Mouse (Mus musculus): ENCODE results near the gene Clasp2. TPM values are rescaled to one million over a fixed set of nuclear protein-coding genes. Genes with fewer than 3 reads are reported as not detected.
A peak's percentile ranks its signal among the peaks of the same experiment; 100 is the strongest.

The Clasp2 gene
- total RNA-seq, 2 experiments from 2014 or later = 36.9 to 44.7 TPM

DNA sequence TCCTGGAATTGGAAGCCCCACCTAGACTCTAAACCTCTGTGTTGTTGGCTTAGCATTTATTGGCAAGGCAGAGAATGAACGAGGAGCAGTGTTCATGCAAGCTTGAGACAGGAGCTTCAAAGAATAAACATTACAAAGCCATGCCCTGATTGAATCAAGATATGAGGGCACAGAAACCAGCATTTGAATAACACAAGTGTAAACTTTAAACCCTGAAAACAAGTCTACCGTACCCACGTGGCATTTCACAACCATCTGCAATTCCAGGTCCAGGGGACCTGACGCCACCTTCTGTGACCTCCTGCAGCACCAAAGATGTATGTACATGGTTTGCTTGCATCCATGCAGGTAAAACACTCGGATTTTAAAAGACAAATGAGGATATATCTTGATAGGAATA is 181.4 kb downstream of the Clasp2 start:
- ATAC-seq (replicated peaks; ENCODE audit: poor library complexity, severe bottlenecking) = no peak

DNA sequence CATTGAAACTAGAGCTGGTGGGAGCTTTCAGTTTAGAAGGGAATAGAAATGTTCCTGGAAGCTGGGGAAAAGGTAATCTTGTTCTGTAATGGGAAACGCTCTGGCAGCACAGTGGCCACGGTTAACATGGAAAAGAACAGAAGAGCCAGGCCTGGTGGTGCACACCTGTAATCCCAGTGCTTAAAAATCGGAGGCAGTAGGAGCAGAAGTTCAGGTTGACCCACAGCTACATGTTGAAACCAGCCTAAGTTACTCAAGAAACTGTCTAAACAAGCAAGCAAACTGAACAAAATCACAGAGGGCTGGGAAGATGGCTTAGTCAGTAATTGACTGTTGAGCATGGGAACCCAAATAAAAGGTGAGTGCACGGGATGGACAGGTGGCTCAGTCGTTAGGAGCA is 183.6 kb downstream of the Clasp2 start:
- ATAC-seq (replicated peaks; ENCODE audit: poor library complexity, severe bottlenecking) = no peak

DNA sequence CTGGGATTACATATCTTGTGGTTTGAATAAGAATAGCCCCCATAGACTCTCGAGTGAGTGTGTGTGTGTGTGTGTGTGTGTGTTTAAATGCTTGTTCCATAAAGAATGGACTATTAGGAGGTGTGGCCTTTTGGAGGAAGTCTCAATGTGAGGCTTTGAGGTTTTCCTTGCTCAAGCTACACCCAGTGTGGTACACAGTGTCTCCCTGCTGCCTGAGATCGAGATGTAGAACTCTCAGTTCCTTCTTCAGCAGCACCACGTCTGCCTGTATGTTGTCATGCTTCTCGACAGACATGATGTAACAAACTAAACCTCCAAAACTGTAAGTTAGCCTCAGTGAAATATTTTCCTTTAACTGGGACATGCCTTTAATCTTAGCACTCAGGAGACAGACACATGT is 187.3 kb downstream of the Clasp2 start:
- peak; percentile 68 for ATAC-seq (replicated peaks; ENCODE audit: poor library complexity, severe bottlenecking)

DNA sequence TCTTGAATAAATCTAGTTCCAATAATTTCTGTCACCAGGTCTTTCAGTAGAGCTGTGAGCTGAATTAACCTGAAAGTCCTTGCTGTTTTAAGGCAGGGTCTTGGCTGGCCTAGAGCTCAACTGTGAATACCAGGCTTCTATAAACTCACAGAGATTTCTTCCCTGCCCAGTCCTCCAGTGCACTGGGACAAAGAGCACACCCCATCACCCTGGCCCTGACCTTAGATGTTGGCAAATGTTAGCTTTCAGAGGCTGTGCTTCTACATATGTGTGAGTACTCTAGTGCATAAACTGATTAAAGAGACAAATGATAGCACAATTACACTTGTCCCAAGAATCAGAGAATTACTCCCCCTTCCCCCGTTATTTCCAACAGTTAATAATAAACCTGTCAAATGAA is 188.4 kb downstream of the Clasp2 start:
- ATAC-seq (replicated peaks; ENCODE audit: poor library complexity, severe bottlenecking) = no peak

DNA sequence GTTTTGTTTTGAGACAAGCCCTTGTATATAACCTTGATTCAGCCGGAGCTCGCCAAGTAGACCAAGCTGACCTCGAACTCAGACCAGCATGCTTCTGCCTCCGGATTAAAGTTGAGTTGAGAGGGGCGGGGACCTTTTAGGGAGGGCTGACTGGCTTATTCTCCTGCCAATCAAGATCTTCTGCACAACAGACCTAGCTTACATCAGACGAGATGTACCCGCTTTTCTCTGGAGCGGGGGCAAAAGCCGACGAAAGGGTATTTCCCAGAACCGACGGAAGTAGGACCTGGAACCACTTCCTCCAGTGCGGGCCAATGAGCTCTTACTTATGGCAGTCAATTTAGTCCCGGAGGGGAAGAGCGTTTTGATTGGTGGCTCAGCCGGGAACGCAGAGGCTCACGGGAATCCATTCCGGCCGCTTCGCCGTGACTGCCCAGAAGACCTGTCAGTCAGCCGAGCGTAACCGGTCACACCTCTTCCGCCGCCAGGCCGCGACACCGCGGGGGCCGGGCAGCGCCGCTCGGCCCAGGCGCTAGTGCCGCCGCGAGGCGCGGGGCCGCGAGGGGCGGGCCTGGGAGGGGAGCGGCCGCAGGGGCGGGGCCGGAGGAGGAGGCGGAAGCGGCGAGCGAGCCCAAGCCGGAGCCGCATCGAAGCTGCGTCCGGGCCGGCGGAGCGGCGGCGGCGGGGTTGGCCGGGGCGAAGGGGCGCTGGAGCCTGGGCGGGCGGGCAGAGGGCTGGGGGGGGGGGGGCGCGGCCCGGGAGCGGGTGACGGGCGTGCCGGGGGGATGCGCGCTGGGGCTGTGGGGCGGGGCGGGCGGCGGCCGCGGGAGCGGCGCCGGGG is 189.5 kb downstream of the Clasp2 start, which contains the start of gene Ubp1:
TSS of gene Ubp1 (plus strand) at position 401 of the 841 bp plus-strand sequence.
- ATAC-seq (replicated peaks; ENCODE audit: poor library complexity, severe bottlenecking) = peak; percentile 76

DNA sequence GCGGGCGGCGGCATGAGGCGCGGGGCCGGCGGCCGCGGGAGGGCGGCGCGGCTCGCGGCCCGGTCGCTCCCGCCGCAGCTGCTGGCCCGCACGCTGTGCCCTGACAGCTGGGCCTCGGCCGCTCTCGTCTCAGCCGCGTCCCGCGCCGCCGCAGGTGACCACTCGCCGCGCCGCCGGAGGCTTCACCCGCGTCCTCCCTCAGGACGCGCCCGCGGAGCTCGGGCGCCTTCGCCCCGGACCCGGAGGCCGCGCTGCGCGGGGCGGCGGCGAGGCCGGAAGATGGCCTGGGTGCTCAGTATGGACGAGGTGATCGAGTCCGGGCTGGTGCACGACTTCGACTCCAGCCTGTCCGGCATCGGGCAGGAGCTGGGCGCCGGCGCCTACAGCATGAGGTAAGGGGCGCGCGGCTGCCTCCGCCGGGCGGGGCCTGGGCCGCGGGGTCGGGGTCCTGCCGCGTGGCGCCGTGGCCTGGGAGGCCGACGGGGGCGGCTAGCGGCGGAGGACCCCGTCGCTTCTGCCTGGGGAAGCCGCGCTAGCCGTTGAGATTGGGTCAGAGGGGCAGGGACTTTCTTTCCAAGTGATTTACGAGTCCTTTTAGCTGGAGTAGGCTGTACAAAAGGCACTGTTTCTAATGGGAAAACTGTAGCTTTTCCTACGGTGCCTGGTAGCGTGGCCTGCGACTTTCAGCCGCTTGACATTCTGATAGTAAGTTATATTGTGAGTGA is 190.3 kb downstream of the Clasp2 start:
- ATAC-seq (replicated peaks; ENCODE audit: poor library complexity, severe bottlenecking) = no peak

DNA sequence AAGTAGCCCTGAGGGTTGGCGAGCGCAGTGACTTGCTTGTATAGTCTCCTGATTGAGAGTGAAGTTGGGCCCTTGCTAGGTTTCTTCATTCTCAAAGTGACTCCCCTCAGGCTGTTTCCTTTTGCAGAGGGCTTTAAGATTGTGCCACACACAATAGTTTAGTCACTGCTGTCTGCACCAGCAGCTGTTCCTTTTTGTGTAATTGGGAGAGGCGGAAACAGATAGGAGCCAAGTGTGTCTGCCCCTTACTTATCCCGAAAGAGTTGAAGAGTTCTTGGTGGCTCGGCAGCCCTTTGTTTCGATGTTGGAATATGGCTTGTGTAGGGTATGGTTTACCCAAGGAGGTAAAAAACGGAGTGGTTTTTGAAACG is 190.8 kb downstream of the Clasp2 start:
- ATAC-seq (replicated peaks; ENCODE audit: poor library complexity, severe bottlenecking) = peak; percentile 26

DNA sequence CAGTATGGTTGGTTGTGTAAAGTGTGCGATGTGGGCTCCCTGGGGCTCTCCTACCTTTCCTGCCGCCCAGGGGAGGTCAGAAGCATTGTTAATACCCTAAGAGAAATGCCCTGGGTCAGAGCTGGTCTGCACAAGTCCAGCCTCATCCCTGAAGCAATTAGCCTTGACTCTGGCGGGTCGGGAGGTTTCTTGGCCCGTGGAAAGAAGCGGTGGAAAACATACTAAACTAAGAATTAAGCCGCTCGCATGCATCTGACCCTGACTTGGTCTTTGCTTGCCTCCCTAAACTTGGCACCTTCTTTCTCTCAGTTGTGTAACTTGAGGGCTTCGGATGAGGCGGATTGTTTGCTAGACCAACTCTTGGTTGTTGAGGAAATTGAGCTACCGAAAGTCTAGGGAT is 191.2 kb downstream of the Clasp2 start:
- ATAC-seq (replicated peaks; ENCODE audit: poor library complexity, severe bottlenecking) = no peak

DNA sequence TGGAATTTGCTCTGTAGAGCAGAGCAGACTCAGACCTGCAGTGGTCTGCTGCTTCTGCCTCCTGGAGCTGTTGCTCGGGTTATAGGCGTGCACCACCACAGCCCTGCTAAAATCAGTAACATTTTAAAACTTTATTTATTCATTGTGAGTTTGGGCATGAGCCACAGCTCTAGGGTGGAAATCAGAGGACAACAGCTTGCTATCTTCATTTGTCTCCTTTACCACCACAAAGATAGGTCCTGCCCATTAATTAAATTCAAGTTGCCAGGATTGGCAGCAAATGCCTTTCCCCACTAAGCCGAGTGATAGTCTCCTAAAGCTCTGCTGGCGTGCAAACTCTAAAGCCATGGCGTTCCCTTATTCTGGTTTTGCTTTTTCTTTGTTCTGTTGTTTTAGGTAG is 194.4 kb downstream of the Clasp2 start:
- no peak for ATAC-seq (replicated peaks; ENCODE audit: poor library complexity, severe bottlenecking)

DNA sequence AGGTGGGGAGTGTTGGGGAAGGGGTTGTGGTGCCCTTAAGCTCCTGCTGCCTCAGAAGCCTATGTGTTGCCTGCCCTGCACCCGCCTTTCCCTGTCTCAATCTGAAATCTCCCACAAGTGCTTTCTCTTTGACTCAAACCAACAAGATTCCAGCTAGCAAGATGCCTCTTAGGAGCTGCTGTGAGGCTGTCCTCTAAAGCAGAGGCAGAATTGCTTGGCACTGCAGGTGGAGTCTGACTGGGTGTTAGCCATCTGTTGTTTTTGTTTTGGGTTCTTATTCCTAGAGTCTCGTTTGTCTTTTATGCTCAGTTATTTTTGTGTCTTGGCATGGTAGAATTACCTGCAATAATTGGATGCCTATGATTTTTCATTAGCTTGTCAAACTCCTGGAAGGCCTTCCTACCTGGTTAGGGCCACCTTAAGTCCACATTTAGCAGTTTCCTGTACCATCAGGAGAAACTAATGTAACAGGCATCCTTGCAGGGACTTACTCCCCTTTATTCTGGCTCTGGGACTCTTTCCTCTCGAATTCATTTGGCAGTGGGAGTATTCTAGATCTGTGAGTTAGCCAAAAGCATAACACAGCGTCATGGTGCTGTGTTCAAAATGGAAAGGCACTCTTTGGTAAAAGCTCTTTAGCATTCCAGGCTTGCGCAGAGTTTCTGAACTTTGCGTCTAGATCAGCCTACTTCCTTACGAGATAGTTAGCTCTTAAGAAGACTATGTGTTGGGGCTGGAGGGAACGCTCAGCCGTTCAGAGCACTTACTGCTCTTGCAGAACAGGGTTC is 198.0 kb downstream of the Clasp2 start:
- ATAC-seq (replicated peaks; ENCODE audit: poor library complexity, severe bottlenecking) = no peak

DNA sequence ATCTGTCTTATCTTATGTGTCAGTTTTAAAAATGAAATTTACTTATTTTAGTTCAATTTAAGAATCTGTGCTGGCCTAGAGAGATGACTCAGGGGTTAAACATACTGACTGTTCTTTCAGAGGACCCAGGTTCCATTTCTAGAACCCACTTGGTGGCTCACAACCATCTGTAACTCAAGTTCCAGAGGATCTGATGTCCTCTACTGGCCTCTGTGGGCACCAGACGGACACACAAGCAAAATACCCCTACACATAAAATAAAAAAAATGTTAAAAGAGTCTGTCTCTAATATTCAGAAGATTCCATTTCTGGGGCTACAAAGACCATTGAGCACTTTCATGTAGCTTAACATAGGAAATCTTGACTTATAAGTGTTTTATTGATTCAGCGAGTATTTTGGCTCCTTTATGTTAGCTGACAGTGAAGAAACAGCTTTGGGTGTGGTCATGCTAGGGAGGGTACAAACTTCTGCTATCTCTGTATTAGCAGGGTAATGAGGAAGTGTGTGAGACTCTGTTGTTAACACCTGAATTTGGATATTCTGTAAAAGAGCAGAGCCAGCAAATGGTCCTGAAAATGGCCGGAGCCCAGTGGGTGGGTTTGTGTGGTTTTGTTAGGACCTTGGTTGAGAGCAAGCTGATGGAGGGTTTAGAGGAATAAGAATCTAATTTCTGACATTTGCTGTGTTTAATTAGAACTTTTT is 200.0 kb downstream of the Clasp2 start:
- peak; percentile 85 for ATAC-seq (replicated peaks; ENCODE audit: poor library complexity, severe bottlenecking)

DNA sequence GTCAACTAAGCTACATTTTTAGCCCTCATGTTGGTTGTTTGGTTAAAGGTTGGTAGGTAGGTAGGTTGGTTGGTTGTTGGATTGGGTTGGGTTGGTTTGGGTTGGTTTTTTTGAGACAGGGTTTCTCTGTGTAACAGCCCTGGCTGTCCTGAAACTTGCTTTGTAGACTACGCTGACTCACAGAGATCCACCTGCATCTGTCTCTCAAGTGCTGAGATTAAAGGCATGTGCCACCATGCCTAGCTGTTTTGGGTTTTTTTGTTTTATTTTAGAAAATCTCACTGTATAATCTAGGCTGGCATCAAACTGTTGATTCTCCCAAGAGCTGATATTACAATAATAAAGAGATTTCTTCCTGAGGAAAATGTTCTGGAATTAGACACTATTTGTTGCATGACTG is 202.1 kb downstream of the Clasp2 start:
- no peak for ATAC-seq (replicated peaks; ENCODE audit: poor library complexity, severe bottlenecking)

DNA sequence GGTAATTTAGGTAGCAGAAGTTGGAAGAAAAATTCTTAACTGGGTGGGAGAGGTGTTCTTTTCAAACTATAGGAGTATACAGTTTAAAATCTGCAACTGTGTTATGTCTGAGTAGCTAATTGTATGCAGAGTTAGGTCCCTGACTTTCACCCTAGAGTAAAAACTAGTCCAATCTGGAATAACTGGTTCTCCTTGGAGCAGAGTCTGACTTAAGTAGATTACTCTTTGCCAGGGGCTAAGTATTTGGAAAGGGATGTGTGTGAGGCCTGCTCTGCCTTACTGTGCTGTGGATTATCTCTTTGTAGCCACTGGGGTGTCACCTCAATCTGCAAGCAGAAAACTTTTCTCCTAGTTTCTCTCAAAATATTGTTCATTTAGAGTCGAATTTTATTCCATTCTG is 205.9 kb downstream of the Clasp2 start:
- ATAC-seq (replicated peaks; ENCODE audit: poor library complexity, severe bottlenecking) = no peak

DNA sequence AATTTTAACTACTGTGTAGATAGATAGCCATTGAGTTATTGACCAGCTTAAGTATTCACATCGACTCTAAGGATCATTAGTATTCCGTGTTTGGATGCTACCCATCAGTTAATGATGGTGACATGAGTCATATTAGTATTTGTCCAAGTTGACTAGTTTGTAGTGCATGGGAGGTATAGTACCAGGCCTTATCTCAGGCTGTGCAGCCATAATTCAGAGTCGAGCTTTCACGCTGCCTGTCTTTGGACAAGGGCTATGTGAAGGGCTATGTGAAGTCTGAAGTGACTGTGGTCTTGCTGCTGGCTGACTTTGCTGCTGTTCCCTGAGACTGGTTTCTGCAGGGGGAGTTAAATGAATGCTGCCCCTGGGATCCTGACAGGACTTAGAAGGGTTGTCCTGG is 216.5 kb downstream of the Clasp2 start:
- no peak for ATAC-seq (replicated peaks; ENCODE audit: poor library complexity, severe bottlenecking)

DNA sequence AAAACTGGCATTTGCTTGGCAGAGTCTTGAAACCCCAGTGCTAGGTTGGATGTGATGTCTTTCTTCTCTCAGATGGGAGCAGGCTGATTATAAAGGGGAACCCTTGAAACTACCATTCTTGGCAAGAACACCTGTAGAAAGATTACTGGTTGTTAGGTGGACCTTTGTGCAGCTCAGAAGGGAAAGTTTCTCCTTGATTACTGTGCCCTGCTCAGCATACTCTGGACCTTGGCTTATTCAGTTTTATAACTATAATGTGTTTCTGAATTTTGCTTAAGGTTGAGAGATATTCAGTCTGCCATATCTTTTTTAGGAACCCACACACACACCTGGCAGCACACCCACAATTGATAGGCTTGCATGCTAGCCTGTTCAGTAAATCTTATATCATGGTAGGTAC is 222.4 kb downstream of the Clasp2 start:
- no peak for ATAC-seq (replicated peaks; ENCODE audit: poor library complexity, severe bottlenecking)

DNA sequence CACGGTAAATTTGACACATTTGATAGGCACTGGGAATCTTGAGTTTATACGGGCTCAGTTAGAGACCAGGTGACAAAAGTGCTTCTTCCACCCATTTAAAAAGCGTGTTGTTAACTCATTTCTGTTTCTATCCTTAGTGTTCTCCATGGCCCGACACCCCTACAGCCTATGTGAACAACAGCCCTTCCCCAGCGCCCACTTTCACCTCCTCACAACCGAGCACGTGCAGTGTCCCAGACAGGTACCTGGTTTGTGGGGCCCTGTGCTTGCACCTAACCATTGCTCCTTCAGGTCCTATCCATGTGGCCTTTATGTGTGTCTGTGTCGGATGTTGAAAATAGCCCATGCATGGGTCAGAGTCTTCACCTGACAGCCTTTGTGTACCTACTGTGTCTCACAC is 223.1 kb downstream of the Clasp2 start:
- ATAC-seq (replicated peaks; ENCODE audit: poor library complexity, severe bottlenecking) = no peak

DNA sequence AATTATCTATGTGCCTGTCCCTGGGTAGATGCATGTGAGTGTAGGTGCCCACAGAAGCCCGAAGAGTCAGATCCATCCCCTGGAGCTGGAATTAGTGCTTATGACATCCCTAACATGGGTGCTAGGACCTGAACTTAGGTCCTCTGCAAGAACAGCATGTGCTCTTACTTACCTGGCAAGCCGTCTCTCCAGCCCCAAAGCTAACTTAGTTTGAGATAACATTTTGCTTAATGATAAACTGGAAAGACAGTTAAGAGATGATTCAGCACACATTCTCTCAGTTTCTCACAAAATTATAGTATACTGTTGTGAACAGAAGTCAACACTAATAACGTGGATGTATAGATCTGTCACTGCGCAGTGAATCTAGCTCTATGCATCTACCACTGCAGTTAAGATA is 225.6 kb downstream of the Clasp2 start:
- ATAC-seq (replicated peaks; ENCODE audit: poor library complexity, severe bottlenecking) = no peak

DNA sequence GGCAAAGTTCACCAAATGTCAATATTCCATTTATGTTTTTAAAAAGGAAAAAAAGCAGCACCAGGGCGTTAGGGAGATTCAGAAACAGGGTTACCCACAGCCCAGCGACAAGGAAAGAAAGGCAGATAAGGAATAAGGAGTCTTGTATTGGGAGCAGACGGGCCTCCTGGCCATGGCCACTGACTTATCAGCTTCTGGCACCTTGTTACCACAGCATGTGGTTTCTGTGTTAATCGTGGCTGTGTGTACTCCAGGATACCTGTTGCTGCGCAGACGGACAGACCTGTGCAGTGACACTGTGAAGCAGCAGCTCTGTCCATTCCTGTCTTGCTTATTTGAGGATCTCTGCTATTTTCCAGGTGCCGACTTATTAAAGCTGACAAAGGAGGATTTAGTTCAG is 227.7 kb downstream of the Clasp2 start:
- ATAC-seq (replicated peaks; ENCODE audit: poor library complexity, severe bottlenecking) = peak; percentile 17; the same call in 1 of the 2 replicates
